Mouse (Mus musculus): ENCODE measurements around the gene Rnf114. TPM values are rescaled to one million over a fixed set of nuclear protein-coding genes. Genes with fewer than 3 reads are reported as not detected.

Gene Rnf114
- total RNA-seq, 2 experiments from 2014 or later: 50.9 to 51.6 TPM

- TF ChIP-seq CTCF (conservative IDR thresholded peaks at IDR 0.05): no peak
Observed at GRCm38 (mm10) chr2:167539536-167540476, 47.4 kb downstream of the Rnf114 start.

GRCm38 (mm10) chr2:167540477-167541110 lies 48.1 kb downstream of the Rnf114 start:
- no peak for DNase-seq (ENCODE audit: low spot score in 2 of 2)
- no peak overlapping the region for H3K4me3 ChIP-seq
- no peak for TF ChIP-seq CTCF (conservative IDR thresholded peaks at IDR 0.05)
- H3K27ac ChIP-seq: no peak overlapping the region

More at GRCm38 (mm10) chr2:167539536-167540476, 47.4 kb downstream of the Rnf114 start:
- no peak overlapping the region; the same call in 1 of the 2 replicates for H3K4me3 ChIP-seq
- no peak for DNase-seq (ENCODE audit: low spot score in 2 of 2)
- H3K27ac ChIP-seq: no peak overlapping the region

DNA sequence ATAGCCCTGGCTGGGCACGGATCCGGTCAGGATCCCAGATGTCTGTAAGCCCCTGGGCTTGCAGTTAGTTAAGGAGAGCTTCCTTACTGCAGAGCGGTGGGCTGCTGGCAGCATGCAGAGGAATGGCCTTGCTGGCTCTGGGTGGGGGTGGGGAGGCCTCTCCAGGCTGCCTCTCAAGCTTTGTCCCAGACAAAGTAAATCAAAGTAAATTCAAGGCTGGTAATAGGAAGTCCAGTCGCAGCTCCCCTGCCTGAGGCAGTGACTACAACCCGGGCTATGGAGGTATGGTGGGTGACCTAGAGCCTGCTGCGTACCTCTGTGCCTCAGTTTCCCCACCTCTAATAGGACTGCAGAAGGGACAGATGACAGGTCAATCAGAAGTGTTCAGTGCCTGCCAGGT lies 48.9 kb downstream of the Rnf114 start:
- TF ChIP-seq CTCF (conservative IDR thresholded peaks at IDR 0.05): no peak
- no peak overlapping the region for H3K27ac ChIP-seq
- no peak overlapping the region for H3K4me3 ChIP-seq
- DNase-seq (ENCODE audit: low spot score in 2 of 2): no peak

DNA sequence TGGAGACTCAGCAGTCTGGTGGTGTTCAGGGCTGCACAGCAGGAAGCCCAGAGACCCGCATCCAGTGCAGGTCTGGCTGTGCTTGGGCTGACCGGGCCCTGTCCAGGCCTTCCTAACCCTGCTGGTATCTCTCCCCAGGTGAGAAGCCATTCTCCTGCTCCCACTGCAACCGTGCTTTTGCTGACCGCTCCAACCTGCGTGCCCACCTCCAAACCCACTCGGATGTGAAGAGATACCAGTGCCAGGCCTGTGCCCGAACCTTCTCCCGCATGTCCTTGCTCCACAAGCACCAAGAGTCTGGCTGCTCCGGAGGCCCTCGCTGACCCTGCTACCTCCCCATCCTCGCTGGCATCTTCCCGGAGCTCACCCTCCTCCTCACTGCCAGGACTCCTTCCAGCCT lies 49.3 kb downstream of the Rnf114 start:
- Histone ChIP-seq H3K4me3 (no peak overlapping the region), H3K27ac (no peak overlapping the region)
- DNase-seq (ENCODE audit: low spot score in 2 of 2): no peak
- TF ChIP-seq CTCF (conservative IDR thresholded peaks at IDR 0.05): no peak

- no peak for TF ChIP-seq CTCF (conservative IDR thresholded peaks at IDR 0.05)
- no peak overlapping the region for H3K4me3 ChIP-seq
- no peak overlapping the region for H3K27ac ChIP-seq
- no peak for DNase-seq (ENCODE audit: low spot score in 2 of 2)
Observed at GRCm38 (mm10) chr2:167542361-167542760, 49.9 kb downstream of the Rnf114 start.

- H3K4me3 ChIP-seq: no peak overlapping the region
- TF ChIP-seq CTCF (conservative IDR thresholded peaks at IDR 0.05): no peak
- no peak for DNase-seq (ENCODE audit: low spot score in 2 of 2)
- peak overlapping the region; percentile 59 for H3K27ac ChIP-seq
Observed at GRCm38 (mm10) chr2:167543121-167544003, 50.9 kb downstream of the Rnf114 start.

- no peak for DNase-seq (ENCODE audit: low spot score in 2 of 2)
- no peak overlapping the region for H3K4me3 ChIP-seq
- TF ChIP-seq CTCF (conservative IDR thresholded peaks at IDR 0.05): no peak
- H3K27ac ChIP-seq: peak overlapping the region; percentile 59
Observed at GRCm38 (mm10) chr2:167544004-167544356, 51.5 kb downstream of the Rnf114 start.

DNA sequence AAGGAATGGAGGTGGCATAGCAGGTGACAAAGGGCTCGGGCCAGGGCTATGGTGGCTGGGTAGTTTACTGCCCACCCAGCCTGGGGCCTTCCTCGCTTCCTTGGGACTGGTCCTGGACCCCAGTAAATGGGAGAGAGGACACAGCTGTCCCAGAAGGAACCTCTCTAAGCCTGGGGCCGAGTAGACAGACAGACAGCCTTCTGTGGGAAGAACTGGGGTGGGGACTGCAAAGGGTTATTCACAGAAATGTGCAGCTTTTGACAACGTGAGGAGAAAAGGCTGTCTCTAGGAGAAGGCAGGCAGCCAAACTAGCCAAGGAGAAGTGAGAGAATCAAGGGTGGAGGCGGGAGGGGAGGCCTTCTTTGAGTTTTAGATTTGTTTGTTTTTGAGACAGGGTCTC lies 52.0 kb downstream of the Rnf114 start:
- TF ChIP-seq CTCF (conservative IDR thresholded peaks at IDR 0.05): no peak

GRCm38 (mm10) chr2:167546447-167547195 lies 54.2 kb downstream of the Rnf114 start:
- no peak overlapping the region for H3K27ac ChIP-seq
- no peak overlapping the region for H3K4me3 ChIP-seq
- TF ChIP-seq CTCF (conservative IDR thresholded peaks at IDR 0.05): no peak
- no peak for DNase-seq (ENCODE audit: low spot score in 2 of 2)

More for the DNA sequence above, 52.0 kb downstream of the Rnf114 start:
- no peak overlapping the region; the same call in 1 of the 2 replicates for H3K27ac ChIP-seq
- DNase-seq (ENCODE audit: low spot score in 2 of 2): no peak
- no peak overlapping the region for H3K4me3 ChIP-seq

DNA sequence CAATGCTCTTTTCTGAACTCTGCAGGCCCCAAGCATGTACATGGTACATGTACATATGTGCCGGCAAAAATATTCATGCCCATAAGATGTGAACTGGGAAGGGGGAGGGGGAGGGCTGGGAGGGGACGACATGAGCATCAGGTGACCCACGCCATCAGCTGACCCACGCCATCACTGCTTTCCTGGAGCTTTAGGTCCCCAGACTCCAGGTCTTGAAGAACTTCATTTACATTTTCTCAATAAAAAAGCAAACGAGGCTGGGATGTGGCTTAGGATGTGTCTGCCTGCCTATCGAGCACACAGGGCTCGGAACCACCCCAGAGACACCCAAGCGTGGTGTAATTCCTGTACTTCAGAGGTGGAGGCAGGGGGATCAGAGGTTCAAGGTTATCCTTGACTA lies 55.0 kb downstream of the Rnf114 start:
- no peak for DNase-seq (ENCODE audit: low spot score in 2 of 2)
- Histone ChIP-seq H3K4me3 (no peak overlapping the region), H3K27ac (no peak overlapping the region)
- no peak for TF ChIP-seq CTCF (conservative IDR thresholded peaks at IDR 0.05)

DNA sequence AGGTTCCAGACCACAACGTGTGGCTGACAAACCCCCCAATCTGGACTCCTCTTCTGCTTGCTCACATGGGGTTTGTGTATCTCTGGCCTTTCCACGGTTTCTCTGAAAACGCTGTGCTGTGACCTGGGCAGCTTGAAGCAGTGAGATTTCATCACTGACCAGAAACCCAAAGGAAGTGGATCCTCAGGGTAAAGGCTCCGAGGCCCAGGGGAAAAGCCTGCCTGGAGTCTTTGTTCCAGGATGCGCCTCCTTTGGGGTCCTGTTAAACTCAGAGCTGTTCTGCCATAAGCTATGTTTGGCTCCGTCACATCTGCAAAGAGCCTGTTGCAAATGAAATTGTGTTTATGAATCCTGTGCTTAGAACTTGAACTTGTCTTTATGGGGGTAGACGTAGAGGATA lies 56.5 kb downstream of the Rnf114 start:
- no peak overlapping the region for H3K27ac ChIP-seq
- no peak for DNase-seq (ENCODE audit: low spot score in 2 of 2)
- H3K4me3 ChIP-seq: no peak overlapping the region
- no peak for TF ChIP-seq CTCF (conservative IDR thresholded peaks at IDR 0.05)

GRCm38 (mm10) chr2:167550341-167550854 lies 58.0 kb downstream of the Rnf114 start:
- no peak for DNase-seq (ENCODE audit: low spot score in 2 of 2)
- Histone ChIP-seq H3K27ac (no peak overlapping the region), H3K4me3 (no peak overlapping the region)
- no peak for TF ChIP-seq CTCF (conservative IDR thresholded peaks at IDR 0.05)
